10 mouse cellular contexts compared by ENCODE assay signal in genomic region chr19:42316998-42317397, GRCm38 (mm10).
DNase-seq lines count a peak whose midpoint lies in the region; ATAC-seq and TF ChIP-seq lines count a peak whose summit lies in the region.
"Had no signal": no experiment of that assay in that cellular context is flagged by ENCODE, and none has a peak within 500 bp of the region (broad histone marks: within the 10 kb centered on the region; RNA-seq: fewer than 3 reads in every experiment).

No protein-coding gene starts in this region.

- TF ChIP-seq CTCF in olfactory bulb, adult 2 months (IDR thresholded peaks at IDR 0.05; ENCODE audit: insufficient read depth, low read depth, low read length), result no peak
- no peak for TF ChIP-seq CTCF in liver, postnatal 0 days (IDR thresholded peaks at IDR 0.05; ENCODE audit: low read depth)

- H3K9me3 ChIP-seq in embryonic facial prominence, embryonic 14.5 days (ENCODE audit: control insufficient read depth, low read length), result no peaks in the 10 kb centered on the region
- no peaks in the 10 kb centered on the region for H3K9me3 ChIP-seq in embryonic facial prominence, embryonic 10.5 days
- no peaks in the 10 kb centered on the region for H3K9me3 ChIP-seq in forebrain, embryonic 13.5 days (replicated peaks)
- no peaks in the 10 kb centered on the region for H3K9me3 ChIP-seq in liver, postnatal 0 days (ENCODE audit: low read length)
- H3K9me3 ChIP-seq: embryonic facial prominence, embryonic 12.5 days had no signal

- no peaks in the 10 kb centered on the region for H3K4me1 ChIP-seq in embryonic facial prominence, embryonic 14.5 days (ENCODE audit: control insufficient read depth, insufficient read depth, low read length)
- H3K4me1 ChIP-seq in embryonic facial prominence, embryonic 10.5 days, result peaks cover 26% of the 10 kb centered on the region
- H3K4me1 ChIP-seq in forebrain, embryonic 13.5 days, result peaks cover 60% of the 10 kb centered on the region
- H3K4me1 ChIP-seq in olfactory bulb, adult 2 months (ENCODE audit: control insufficient read depth, insufficient read depth, low read length), result peaks cover 44% of the 10 kb centered on the region
- no peaks in the 10 kb centered on the region for H3K4me1 ChIP-seq in liver, postnatal 0 days (ENCODE audit: insufficient read depth)

- WGBS in embryonic facial prominence, embryonic 14.5 days, result 32% methylated on average over 5 of the region's 8 CpGs
- 68% methylated on average over 8 of the region's 8 CpGs for WGBS in embryonic facial prominence, embryonic 10.5 days
- WGBS in forebrain, embryonic 13.5 days, result 40% methylated on average over 8 of the region's 8 CpGs
- WGBS in olfactory bulb, adult 2 months, result 41% methylated on average over 8 of the region's 8 CpGs
- 58% methylated on average over 8 of the region's 8 CpGs for WGBS in liver, postnatal 0 days (ENCODE audit: insufficient replicate concordance)

- H3K27me3 ChIP-seq in embryonic facial prominence, embryonic 14.5 days (replicated peaks; ENCODE audit: control insufficient read depth, insufficient read depth, low read length), result no peaks in the 10 kb centered on the region
- peaks cover 21% of the 10 kb centered on the region for H3K27me3 ChIP-seq in embryonic facial prominence, embryonic 10.5 days (replicated peaks; ENCODE audit: low read depth, poor library complexity, severe bottlenecking)
- peaks cover 9% of the 10 kb centered on the region for H3K27me3 ChIP-seq in forebrain, embryonic 13.5 days
- H3K27me3 ChIP-seq in liver, postnatal 0 days (ENCODE audit: insufficient read depth, low read length), result no peaks in the 10 kb centered on the region
- H3K27me3 ChIP-seq: embryonic facial prominence, embryonic 12.5 days had no signal

- H3K36me3 ChIP-seq in embryonic facial prominence, embryonic 14.5 days (ENCODE audit: control insufficient read depth, insufficient read depth, low read length), result no peaks in the 10 kb centered on the region
- no peaks in the 10 kb centered on the region for H3K36me3 ChIP-seq in embryonic facial prominence, embryonic 10.5 days (replicated peaks)
- no peaks in the 10 kb centered on the region for H3K36me3 ChIP-seq in forebrain, embryonic 13.5 days (ENCODE audit: poor library complexity, severe bottlenecking)
- no peaks in the 10 kb centered on the region for H3K36me3 ChIP-seq in liver, postnatal 0 days (replicated peaks; ENCODE audit: insufficient read depth, low read length)
- H3K36me3 ChIP-seq: embryonic facial prominence, embryonic 12.5 days had no signal

- H3K9ac ChIP-seq in embryonic facial prominence, embryonic 14.5 days (ENCODE audit: low read depth, low read length), result no peak overlapping the region
- H3K9ac ChIP-seq in forebrain, embryonic 13.5 days, result no peak overlapping the region
- no peak overlapping the region for H3K9ac ChIP-seq in liver, postnatal 0 days (replicated peaks)
- H3K9ac ChIP-seq: embryonic facial prominence, embryonic 12.5 days had no signal

- intact Hi-C loops in heart, postnatal 14 days (cut with DNase I), result loop anchor here (2.0 to 10.0 kb wide), 3 partner anchors 128 to 428 kb away; no protein-coding TSS in a partner anchor

- no peak for ATAC-seq in embryonic facial prominence, embryonic 14.5 days (ENCODE audit: low read depth)
- peak; percentile 51 for ATAC-seq in forebrain, embryonic 13.5 days
- no peak for ATAC-seq in liver, postnatal 0 days
- ATAC-seq: activated CD4-positive, CD25-positive, alpha-beta regulatory T cell, adult 4 months had no signal

- no peak for TF ChIP-seq POLR2A in olfactory bulb, adult 2 months (IDR thresholded peaks at IDR 0.05; ENCODE audit: insufficient read depth, low read depth, low read length)

- no peak overlapping the region for H3K4me3 ChIP-seq in embryonic facial prominence, embryonic 14.5 days (ENCODE audit: low read depth, low read length)
- no peak overlapping the region for H3K4me3 ChIP-seq in embryonic facial prominence, embryonic 10.5 days
- H3K4me3 ChIP-seq in forebrain, embryonic 13.5 days, result no peak overlapping the region
- H3K4me3 ChIP-seq in olfactory bulb, adult 2 months (ENCODE audit: insufficient read depth, low read depth, low read length), result no peak overlapping the region
- H3K4me3 ChIP-seq in liver, postnatal 0 days (ENCODE audit: low read depth, low read length), result no peak overlapping the region
- H3K4me3 ChIP-seq: embryonic facial prominence, embryonic 12.5 days had no signal

- no peak overlapping the region for H3K4me2 ChIP-seq in embryonic facial prominence, embryonic 14.5 days (ENCODE audit: low read depth, low read length)
- H3K4me2 ChIP-seq in forebrain, embryonic 13.5 days, result no peak overlapping the region; the same call in 1 of the 2 replicates
- no peak overlapping the region for H3K4me2 ChIP-seq in liver, postnatal 0 days (ENCODE audit: low read depth, low read length)
- H3K4me2 ChIP-seq: embryonic facial prominence, embryonic 12.5 days had no signal

- no peak overlapping the region for H3K27ac ChIP-seq in embryonic facial prominence, embryonic 14.5 days (replicated peaks; ENCODE audit: low read depth, low read length)
- no peak overlapping the region for H3K27ac ChIP-seq in embryonic facial prominence, embryonic 10.5 days (replicated peaks)
- peak overlapping the region; percentile 80 for H3K27ac ChIP-seq in forebrain, embryonic 13.5 days
- 0 out of 2 replicates have a peak overlapping the region, but pooled peaks have one; percentile 16 for H3K27ac ChIP-seq in olfactory bulb, adult 2 months (ENCODE audit: insufficient read depth, low read depth, low read length)
- no peak overlapping the region for H3K27ac ChIP-seq in liver, postnatal 0 days (ENCODE audit: low read depth)
- H3K27ac ChIP-seq: embryonic facial prominence, embryonic 12.5 days had no signal

- TF ChIP-seq EP300 in liver, postnatal 0 days (IDR thresholded peaks at IDR 0.05; ENCODE audit: low read depth), result no peak

- DNase-seq in embryonic facial prominence, embryonic 14.5 days (ENCODE audit: low spot score), result peak; percentile 16
- no peak for DNase-seq in embryonic facial prominence, embryonic 10.5 days (ENCODE audit: low spot score)
- DNase-seq in layer of hippocampus, postnatal 10 days (ENCODE audit: low spot score in 2 of 2), result peak; percentile 69 to 76
- DNase-seq in urinary bladder, postnatal 36 days (ENCODE audit: low spot score in 2 of 2), result no peak
- no peak for DNase-seq in liver, postnatal 0 days
- no peak for DNase-seq in heart, postnatal 14 days

Comparison
In these comparisons a context has a peak if more than half of its experiments do, and no peak if none do; other contexts are left out.
1. DNase-seq: peak in embryonic facial prominence, embryonic 14.5 days (single experiment) and layer of hippocampus, postnatal 10 days (2 of 2); none in embryonic facial prominence, embryonic 10.5 days (single experiment), urinary bladder, postnatal 36 days (0 of 2), liver, postnatal 0 days (single experiment) and heart, postnatal 14 days (0 of 2).
2. H3K27ac ChIP-seq: peak in forebrain, embryonic 13.5 days (single experiment) and olfactory bulb, adult 2 months (single experiment); none in embryonic facial prominence, embryonic 14.5 days (single experiment), embryonic facial prominence, embryonic 10.5 days (single experiment) and liver, postnatal 0 days (single experiment).